Mouse (Mus musculus) G1E (cell line): ENCODE results near the gene Hoxb6.

Source experiments
- CTCF ChIP-seq: IDR thresholded peaks from 2 replicates; pipeline ENCODE4 v1.5.1; 2012; ENCODE audit warnings: low read depth, low read length, inconsistent platforms, mixed read lengths
- GATA1 ChIP-seq: IDR thresholded peaks from 2 replicates; pipeline ENCODE4 v1.6.1; 2012; ENCODE audit warnings: borderline replicate concordance, low read length, inconsistent platforms, mixed read lengths
- POLR2AphosphoS5 ChIP-seq: IDR thresholded peaks from 2 replicates; pipeline ENCODE4 v1.6.1; 2012; ENCODE audit warnings: low read depth, low read length, inconsistent platforms; ENCODE audit not compliant: insufficient replicate concordance
- TAL1 ChIP-seq: conservative IDR thresholded peaks from 2 replicates; pipeline ENCODE4 v1.6.1; 2012; ENCODE audit warnings: low read depth, low read length, inconsistent platforms, mixed read lengths

DNA sequence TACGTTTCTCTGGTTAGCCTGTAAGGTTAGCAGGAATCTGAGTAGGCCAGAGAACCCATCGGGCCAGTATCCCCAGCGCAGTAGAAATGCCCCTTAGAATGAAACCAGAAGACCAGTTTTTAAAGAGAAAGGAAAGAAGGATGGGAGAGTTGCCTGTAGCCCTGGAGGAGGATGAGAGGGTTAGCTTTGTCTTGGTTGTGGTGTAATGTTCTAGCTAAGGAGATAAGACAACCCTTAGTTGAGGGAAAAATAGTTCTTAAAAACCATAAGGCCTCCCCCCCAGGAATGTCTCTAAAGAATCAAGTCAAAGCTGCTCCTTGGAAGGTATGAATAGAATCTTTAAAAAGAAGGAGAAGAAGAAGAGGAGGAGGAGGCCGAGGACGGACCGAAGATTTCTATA is 30.5 kb downstream of the Hoxb6 start:
- TF ChIP-seq CTCF (no peak), POLR2AphosphoS5 (no peak), TAL1 (no peak), GATA1 (no peak)
